Mouse (Mus musculus) limb, embryonic 10.5 days (tissue): ENCODE measurements around the gene Cabp2. TPM values are rescaled to one million over a fixed set of nuclear protein-coding genes. Genes with fewer than 3 reads are reported as not detected.

ENCODE experiments used
- DNase-seq: peaks from one replicate; pipeline ENCODE4 v3.0.0-alpha.2; 2017; ENCODE audit warnings: low spot score
- H3K27ac ChIP-seq: fragments of 300-500 bp; sonication (generic); 2 replicates; pipeline ENCODE4 v1.5.1; 2016; ENCODE audit warnings: mild to moderate bottlenecking
- H3K27me3 ChIP-seq: fragments of 300-500 bp; sonication (generic); 2 replicates; pipeline ENCODE4 v1.6.1; 2016; ENCODE audit warnings: low read depth, mild to moderate bottlenecking; ENCODE audit not compliant: poor library complexity, severe bottlenecking
- H3K36me3 ChIP-seq: fragments of 300-500 bp; sonication (generic); 2 replicates; pipeline ENCODE4 v1.6.1; 2016; ENCODE audit warnings: mild to moderate bottlenecking, moderate library complexity
- H3K4me1 ChIP-seq: fragments of 300-500 bp; sonication (generic); 2 replicates; pipeline ENCODE4 v1.6.1; 2016
- H3K4me3 ChIP-seq: fragments of 300-500 bp; sonication (generic); 2 replicates; pipeline ENCODE4 v1.5.1; 2016; ENCODE audit warnings: mild to moderate bottlenecking, moderate library complexity
- H3K9me3 ChIP-seq: fragments of 300-500 bp; sonication (generic); replicated peaks from 2 replicates; pipeline ENCODE4 v1.6.1; 2016; ENCODE audit warnings: mild to moderate bottlenecking
- WGBS: fragments of 180-500 bp; shearing (Covaris S2); methylation state at CpG from one replicate; pipeline ENCODE4 v1.1.7; 2016; 5-methylcytosine and 5-hydroxymethylcytosine counted together
- polyA plus RNA-seq: library from polyadenylated mRNA; unstranded; fragments of >200 nt; fragmentation: Nextera tagmentation; extraction: Ambion mirVana; gene quantifications from 2 replicates; pipeline ENCODE4 v1.2.1, GENCODE M21; 2016

Cabp2 gene
- polyA plus RNA-seq, 1 experiment from 2014 or later = not detected

DNA sequence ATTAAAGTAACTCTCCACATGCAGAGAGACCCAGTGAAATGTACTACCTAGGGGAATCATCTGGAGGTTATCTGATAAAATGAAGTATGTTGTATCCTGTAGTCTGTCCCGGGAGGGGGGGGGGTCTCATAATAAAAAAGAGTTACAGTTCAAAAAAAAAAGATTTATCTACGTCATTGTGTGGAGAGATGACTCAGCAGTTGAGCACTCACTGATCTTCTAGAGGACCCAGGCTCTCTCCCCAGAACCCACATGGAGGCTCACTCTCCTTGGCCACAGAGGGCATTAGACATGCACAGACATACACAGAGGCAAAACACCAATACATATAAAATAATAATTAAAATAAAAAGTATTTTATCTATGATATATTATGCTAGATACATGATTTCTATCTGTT is 10.0 kb downstream of the Cabp2 start:
- 79% methylated on average over 2 of the region's 2 CpGs for WGBS
- DNase-seq = no peak
- H3K4me3 ChIP-seq = no peak overlapping the region
- no peak overlapping the region for H3K27ac ChIP-seq
- H3K4me1 ChIP-seq = peaks cover 6% of the 10 kb centered on the region
- H3K27me3 ChIP-seq = no peaks in the 10 kb centered on the region
- H3K36me3 ChIP-seq = no peaks in the 10 kb centered on the region
- H3K9me3 ChIP-seq = no peaks in the 10 kb centered on the region

- 86% methylated on average over 3 of the region's 3 CpGs for WGBS
- no peak for DNase-seq
- H3K4me3 ChIP-seq = no peak overlapping the region
- peaks cover 15% of the 10 kb centered on the region for H3K4me1 ChIP-seq
- no peaks in the 10 kb centered on the region for H3K9me3 ChIP-seq
- H3K36me3 ChIP-seq = no peaks in the 10 kb centered on the region
- no peak overlapping the region for H3K27ac ChIP-seq
- H3K27me3 ChIP-seq = no peaks in the 10 kb centered on the region
These were observed 11.4 kb downstream of the Cabp2 start for GRCm38 (mm10) chr19:4092750-4093149.

DNA sequence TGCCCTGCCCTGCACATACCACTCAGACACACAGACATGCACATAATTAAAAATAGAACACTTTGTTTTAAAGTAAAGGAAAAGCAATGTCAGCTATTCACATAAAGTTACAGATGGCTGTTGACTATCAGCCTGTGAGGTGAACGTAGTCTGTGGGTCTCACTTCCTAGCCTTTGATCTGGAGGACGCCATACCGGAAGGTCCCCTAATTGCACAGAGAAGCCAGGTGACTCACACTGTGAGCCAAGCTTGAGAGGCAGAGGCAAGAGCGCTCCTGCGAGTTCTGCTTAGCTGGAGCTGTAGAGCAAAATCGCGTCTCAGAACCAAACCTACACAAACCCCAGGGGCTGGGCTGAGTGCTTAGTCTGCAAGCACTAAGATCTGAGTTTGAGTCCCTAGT is 12.4 kb downstream of the Cabp2 start:
- DNase-seq = no peak
- 62% methylated on average over 7 of the region's 7 CpGs for WGBS
- no peaks in the 10 kb centered on the region for H3K9me3 ChIP-seq
- H3K36me3 ChIP-seq = no peaks in the 10 kb centered on the region
- H3K27me3 ChIP-seq = no peaks in the 10 kb centered on the region
- H3K27ac ChIP-seq = no peak overlapping the region
- H3K4me1 ChIP-seq = peaks cover 25% of the 10 kb centered on the region
- no peak overlapping the region for H3K4me3 ChIP-seq

DNA sequence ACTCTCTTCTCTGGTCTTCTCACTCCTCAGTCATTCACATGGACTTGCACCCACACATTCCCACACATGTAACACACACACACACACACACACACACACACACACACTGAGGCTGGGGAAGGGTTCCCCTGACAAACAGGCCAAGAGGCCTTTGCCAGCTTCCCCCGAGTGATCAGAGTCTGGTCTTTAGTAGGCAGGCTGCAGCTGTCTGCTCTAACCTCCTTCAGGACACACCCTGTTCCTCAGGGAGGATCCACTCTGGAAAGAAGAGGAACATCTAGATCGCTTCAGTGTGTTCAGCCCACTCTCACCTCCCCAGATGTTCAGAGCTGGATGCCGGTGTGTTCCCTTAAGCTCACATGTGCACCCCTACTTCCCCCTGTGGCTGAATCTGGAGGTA is 13.0 kb downstream of the Cabp2 start:
- Histone ChIP-seq H3K27ac (no peak overlapping the region), H3K4me3 (no peak overlapping the region)
- 75% methylated on average over 3 of the region's 3 CpGs for WGBS

DNA sequence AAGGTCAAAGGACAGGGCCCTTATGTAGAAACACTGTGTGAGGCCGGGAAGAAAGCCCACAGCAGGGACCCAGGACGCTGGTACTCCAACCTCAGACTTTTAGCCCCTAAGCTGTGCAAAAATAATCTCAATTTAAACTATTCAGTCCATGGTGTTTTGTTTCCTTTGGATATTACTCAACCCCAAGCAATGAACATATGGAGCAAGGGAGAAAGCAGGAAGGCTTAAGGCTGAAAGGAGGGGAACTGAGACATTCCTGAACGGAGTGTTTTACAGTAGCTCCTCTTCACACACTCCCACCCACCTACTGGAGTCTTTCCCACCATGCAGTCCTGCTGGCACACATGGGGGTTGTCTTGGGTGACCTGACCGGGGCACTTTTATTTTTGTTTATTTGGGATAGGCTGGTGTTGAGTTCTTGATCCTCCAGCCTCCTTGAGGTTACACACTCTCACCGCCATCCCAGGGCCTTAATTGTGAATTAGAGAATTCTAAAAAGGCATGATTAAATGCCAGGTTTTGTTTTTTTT is 13.5 kb downstream of the Cabp2 start:
- H3K27me3 ChIP-seq = peaks cover 10% of the 10 kb centered on the region
- no peak overlapping the region for H3K27ac ChIP-seq
- WGBS = 83% methylated on average over 5 of the region's 5 CpGs
- H3K36me3 ChIP-seq = no peaks in the 10 kb centered on the region
- H3K4me3 ChIP-seq = no peak overlapping the region
- H3K4me1 ChIP-seq = peaks cover 36% of the 10 kb centered on the region
- DNase-seq = no peak
- no peaks in the 10 kb centered on the region for H3K9me3 ChIP-seq

More for the DNA sequence above, 13.0 kb downstream of the Cabp2 start:
- Histone ChIP-seq H3K36me3 (no peaks in the 10 kb centered on the region), H3K27me3 (peaks cover 6% of the 10 kb centered on the region), H3K4me1 (peaks cover 31% of the 10 kb centered on the region), H3K9me3 (no peaks in the 10 kb centered on the region)
- DNase-seq = no peak

DNA sequence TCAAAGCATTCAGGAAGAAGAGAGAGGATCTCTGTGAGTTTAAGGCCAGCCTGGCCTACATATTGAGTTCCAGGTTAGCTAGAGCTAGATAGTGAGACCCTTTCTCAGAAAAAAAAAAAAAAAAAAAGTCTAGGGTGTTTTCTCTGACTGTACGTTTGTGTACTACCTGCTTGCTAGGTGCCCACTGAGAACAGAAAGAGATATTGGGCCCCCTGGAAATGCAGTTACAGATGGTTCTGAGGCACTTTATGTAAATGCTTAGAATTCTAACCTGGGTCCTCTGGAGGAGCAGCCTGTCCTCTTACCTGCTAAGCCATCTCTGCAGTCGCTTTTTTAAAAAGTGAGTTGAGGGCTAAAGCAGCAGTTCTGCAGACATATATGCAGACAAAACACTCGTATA is 14.4 kb downstream of the Cabp2 start:
- 71% methylated on average over 3 of the region's 3 CpGs for WGBS
- H3K4me3 ChIP-seq = no peak overlapping the region
- no peak for DNase-seq
- no peaks in the 10 kb centered on the region for H3K9me3 ChIP-seq
- H3K36me3 ChIP-seq = no peaks in the 10 kb centered on the region
- H3K4me1 ChIP-seq = peaks cover 45% of the 10 kb centered on the region
- no peak overlapping the region for H3K27ac ChIP-seq
- peaks cover 20% of the 10 kb centered on the region for H3K27me3 ChIP-seq

DNA sequence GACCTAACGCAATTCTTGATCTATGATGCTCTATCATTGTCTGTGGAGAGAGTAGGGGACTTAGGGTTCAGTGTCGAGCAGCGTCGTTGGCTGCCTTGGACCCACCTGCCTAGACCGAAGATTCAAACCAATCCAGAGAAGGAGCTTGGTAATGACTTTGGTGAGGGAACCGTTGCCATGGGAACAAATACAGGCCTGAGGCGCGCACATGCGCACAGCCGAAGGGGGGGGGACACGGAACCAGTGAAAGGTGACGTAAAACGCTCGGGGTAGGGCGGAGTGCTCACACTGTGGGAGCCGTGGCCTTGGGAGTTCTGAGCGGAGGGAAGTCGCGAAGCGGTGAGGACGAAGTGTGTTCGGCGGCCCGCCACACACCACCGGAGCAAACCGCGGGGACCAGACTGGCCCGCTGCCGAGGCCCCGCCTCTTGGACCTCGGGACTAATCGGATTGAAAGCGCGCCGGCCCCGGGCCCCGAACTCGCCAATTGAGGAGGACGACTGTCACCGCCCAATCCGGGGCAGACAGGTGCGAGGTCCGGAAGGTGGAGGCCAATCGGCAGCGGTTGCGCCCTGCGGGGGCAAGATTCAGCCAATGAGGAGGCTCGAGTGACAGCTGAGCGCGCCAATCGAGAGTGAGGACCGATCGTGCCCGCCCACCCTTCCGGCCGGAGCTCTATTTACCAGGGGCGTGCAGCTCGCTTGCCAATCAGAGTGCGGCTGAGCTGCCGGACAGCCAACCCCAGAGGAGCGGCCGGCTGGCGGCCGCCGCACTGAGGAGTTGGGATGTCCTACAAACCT is 15.5 kb downstream of the Cabp2 start, which contains the start of gene Cdk2ap2:
Gene Cdk2ap2, plus strand, starts transcription at position 541 of the 799 bp plus-strand sequence.
- peaks cover 30% of the 10 kb centered on the region for H3K27me3 ChIP-seq
- peak; percentile 99 for DNase-seq
- peak within 1 kb of the TSS; percentile 61 for H3K4me3 ChIP-seq
- H3K9me3 ChIP-seq = no peaks in the 10 kb centered on the region
- peaks cover 54% of the 10 kb centered on the region for H3K4me1 ChIP-seq
- under 1% methylated on average over 65 of the region's 65 CpGs for WGBS
- H3K27ac ChIP-seq = peak within 1 kb of the TSS; percentile 82
- H3K36me3 ChIP-seq = no peaks in the 10 kb centered on the region

GRCm38 (mm10) chr19:4097441-4097825 is 16.1 kb downstream of the Cabp2 start:
- Histone ChIP-seq H3K4me1 (peaks cover 54% of the 10 kb centered on the region), H3K9me3 (no peaks in the 10 kb centered on the region), H3K27me3 (peaks cover 36% of the 10 kb centered on the region), H3K27ac (peak overlapping the region; percentile 82), H3K36me3 (no peaks in the 10 kb centered on the region), H3K4me3 (peak overlapping the region; percentile 61)
- 2% methylated on average over 21 of the region's 21 CpGs for WGBS
- DNase-seq = no peak

DNA sequence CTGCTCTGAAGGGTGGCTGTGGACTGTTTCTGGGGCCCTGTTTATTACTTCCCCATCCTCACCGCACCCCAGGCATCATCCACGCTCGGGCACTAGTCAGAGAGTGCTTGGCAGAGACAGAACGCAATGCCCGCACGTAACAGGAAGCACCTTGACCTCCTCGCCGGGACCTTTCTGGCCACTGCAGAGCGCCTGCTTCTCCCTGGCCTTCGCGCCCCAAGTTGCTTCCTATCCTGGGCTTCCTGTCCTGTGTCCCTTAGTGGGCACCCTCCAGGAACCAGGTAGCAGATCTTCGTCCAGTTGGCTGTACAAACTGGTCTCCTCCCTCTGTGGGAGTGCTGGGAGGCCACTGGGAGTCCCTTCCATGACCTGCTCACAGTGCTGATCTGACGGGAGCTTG is 17.0 kb downstream of the Cabp2 start:
- DNase-seq = no peak
- Histone ChIP-seq H3K4me3 (peak overlapping the region; percentile 61; the same call in 1 of the 2 replicates), H3K4me1 (peaks cover 54% of the 10 kb centered on the region)

DNA sequence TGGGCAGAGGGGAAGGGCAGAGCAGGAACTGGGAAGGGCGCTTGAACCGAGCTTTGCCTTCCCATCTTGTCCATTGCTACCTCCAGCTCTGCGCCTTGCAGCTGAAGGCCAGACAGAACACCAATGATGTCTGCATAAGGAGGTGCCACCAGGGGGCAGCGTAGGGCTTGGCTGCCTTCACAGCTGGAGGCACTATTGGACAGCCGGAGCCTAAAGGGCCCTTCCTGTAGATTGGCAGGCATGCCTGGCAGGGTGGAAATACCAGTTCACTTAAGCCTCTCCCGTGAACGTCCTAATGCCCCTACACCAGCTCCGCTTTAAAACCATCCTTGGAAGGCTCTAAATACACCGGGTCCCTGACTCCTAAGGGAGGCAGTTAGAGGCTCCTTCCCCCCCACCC is 17.7 kb downstream of the Cabp2 start:
- peaks cover 48% of the 10 kb centered on the region for H3K27me3 ChIP-seq
- H3K4me3 ChIP-seq = peak overlapping the region; percentile 63; the same call in 1 of the 2 replicates
- H3K9me3 ChIP-seq = no peaks in the 10 kb centered on the region
- WGBS = 14% methylated on average over 9 of the region's 9 CpGs
- H3K4me1 ChIP-seq = peaks cover 54% of the 10 kb centered on the region
- H3K27ac ChIP-seq = no peak overlapping the region
- no peaks in the 10 kb centered on the region for H3K36me3 ChIP-seq
- peak; percentile 90 for DNase-seq

More for the DNA sequence above, 17.0 kb downstream of the Cabp2 start:
- Histone ChIP-seq H3K27me3 (peaks cover 46% of the 10 kb centered on the region), H3K36me3 (no peaks in the 10 kb centered on the region), H3K27ac (no peak overlapping the region), H3K9me3 (no peaks in the 10 kb centered on the region)
- 93% methylated on average over 13 of the region's 13 CpGs for WGBS

GRCm38 (mm10) chr19:4099837-4100717 is 18.7 kb downstream of the Cabp2 start, which contains the start of gene Pitpnm1:
Pitpnm1 (plus strand) TSS chr19:4099998.
- Histone ChIP-seq H3K27ac (peak within 1 kb of the TSS; percentile 66), H3K4me1 (peaks cover 62% of the 10 kb centered on the region), H3K9me3 (no peaks in the 10 kb centered on the region), H3K4me3 (peak within 1 kb of the TSS; percentile 63), H3K36me3 (no peaks in the 10 kb centered on the region), H3K27me3 (peaks cover 48% of the 10 kb centered on the region)
- 1% methylated on average over 53 of the region's 53 CpGs for WGBS
- peak; percentile 73 for DNase-seq

DNA sequence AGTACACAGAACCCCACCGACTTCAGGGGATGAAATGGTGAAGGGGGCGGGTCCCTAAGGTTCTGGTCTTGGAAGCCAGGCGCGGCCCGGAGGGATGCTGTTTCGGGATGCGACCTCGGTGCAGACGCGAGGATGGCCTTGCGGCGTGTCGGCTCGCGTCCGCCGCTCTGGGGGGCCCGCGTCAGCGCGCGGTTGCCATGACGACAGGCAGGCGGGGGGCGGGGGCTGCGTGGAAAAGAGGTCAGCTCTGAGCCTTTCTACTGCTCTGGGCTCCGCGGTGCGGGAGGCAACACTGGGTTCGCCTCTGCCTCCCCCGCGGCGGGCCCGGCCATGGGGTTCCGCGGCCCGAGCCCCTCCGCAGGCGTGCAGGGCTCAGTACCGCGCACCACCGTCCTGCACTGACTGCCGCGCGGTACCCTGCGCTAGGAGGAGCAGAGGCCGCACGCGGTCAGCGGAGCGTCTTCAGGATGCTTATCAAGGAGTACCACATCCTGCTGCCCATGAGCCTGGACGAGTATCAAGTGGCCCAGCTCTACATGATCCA is 19.4 kb downstream of the Cabp2 start:
- no peaks in the 10 kb centered on the region for H3K36me3 ChIP-seq
- H3K4me1 ChIP-seq = peaks cover 62% of the 10 kb centered on the region
- H3K27me3 ChIP-seq = peaks cover 48% of the 10 kb centered on the region
- peak; percentile 72 for DNase-seq
- H3K27ac ChIP-seq = peak overlapping the region; percentile 62; the same call in 1 of the 2 replicates
- peak overlapping the region; percentile 63 for H3K4me3 ChIP-seq
- no peaks in the 10 kb centered on the region for H3K9me3 ChIP-seq
- WGBS = under 1% methylated on average over 52 of the region's 52 CpGs
